Mouse (Mus musculus): Measurements from ENCODE around the gene Hypk.

Hypk gene

GRCm38 (mm10) chr2:121452990-121453389, at the start of gene Hypk:
TSS of gene Hypk (plus strand) at chr2:121453290.
- no peak for DNase-seq

- no peak for DNase-seq
Measured at GRCm38 (mm10) chr2:121403296-121403695, 49.8 kb upstream of the Hypk start.

DNA sequence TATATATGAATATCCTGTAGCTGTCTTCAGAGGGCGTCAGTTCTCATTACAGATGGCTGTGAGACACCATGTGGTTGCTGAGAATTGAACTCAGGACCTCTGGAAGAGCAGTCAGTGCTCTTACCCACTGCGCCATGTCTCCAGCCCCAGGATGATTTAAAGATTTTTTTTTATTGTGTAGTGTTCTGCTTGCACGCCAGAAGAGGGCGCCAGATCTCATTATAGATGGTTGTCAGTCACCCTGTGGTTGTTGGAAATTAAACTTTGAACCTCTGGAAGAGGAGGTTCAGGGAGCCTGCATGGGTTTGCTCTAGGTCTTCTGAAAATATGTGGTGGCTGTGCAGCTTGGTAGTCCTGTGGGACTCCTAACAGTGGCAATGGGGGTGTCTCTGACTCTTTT, 44.9 kb upstream of the Hypk start:
- peak; percentile 53 for DNase-seq

DNA sequence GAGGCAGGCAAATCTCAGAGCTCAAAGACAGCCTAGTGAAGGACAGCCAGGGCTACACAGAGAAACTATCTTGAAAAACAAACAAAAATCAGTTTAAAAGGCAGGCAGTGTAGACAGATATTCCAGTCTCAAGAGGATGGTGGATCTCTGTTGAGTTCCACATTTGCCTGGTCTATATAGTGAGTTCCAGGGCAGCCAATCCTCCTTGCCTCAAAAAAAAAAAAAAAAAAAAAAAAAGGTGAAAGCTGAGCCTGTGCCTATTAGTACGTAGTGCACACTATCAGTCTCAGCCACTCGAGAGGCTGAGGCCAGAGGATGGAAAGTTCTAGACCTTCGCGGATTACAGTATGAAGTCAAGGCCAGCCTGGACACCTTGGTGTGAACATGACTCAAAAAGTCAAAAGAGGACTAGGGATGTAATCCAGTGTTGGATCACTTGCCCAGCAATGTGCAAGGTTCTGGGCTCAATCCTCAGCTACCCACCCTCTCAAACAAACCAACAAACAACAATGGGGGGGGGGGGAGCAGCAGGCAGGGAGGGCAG, 40.2 kb upstream of the Hypk start:
- DNase-seq = no peak

GRCm38 (mm10) chr2:121413387-121414042, 39.6 kb upstream of the Hypk start, which contains the start of the genes Pdia3 and Catsper2:
TSS of gene Pdia3 (plus strand) at chr2:121413775.
TSS of gene Catsper2 (minus strand) at chr2:121413792.
- peak; percentile 95 for DNase-seq

- DNase-seq = peak; percentile 50
Measured at GRCm38 (mm10) chr2:121414139-121414685, 38.9 kb upstream of the Hypk start.

- DNase-seq = no peak
Measured at GRCm38 (mm10) chr2:121415103-121415502, 38.0 kb upstream of the Hypk start.

GRCm38 (mm10) chr2:121415591-121415990, 37.5 kb upstream of the Hypk start:
- DNase-seq = no peak

GRCm38 (mm10) chr2:121416356-121416755, 36.7 kb upstream of the Hypk start:
- no peak for DNase-seq

- no peak for DNase-seq
Measured at GRCm38 (mm10) chr2:121418476-121418875, 34.6 kb upstream of the Hypk start.

DNA sequence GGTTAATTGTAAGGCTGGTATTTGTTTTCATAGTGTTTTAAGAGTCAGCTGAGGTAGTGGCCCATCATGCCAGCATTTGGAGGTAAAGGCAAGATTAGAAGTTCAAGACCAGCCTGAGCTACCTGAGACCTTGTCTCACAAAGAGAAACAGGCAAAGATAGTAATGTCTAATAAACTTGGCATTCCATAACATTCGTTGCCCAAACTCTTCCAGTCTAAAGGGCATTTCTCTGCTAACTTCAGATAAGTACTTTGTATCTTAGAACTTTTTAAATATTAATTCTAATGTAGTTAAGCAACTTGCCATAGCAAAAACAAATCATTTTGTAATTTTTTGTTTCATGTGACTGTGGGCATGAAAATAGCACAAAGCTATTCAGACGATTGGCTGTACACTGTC, 29.9 kb upstream of the Hypk start:
- no peak for DNase-seq

- no peak for DNase-seq
Measured at GRCm38 (mm10) chr2:121425890-121426289, 27.2 kb upstream of the Hypk start.

- no peak for DNase-seq
Measured at GRCm38 (mm10) chr2:121434854-121435253, 18.2 kb upstream of the Hypk start.

GRCm38 (mm10) chr2:121439746-121440145, 13.3 kb upstream of the Hypk start:
- peak; percentile 86 for DNase-seq

- DNase-seq = no peak
Measured at GRCm38 (mm10) chr2:121440834-121441605, 12.1 kb upstream of the Hypk start.

- DNase-seq = no peak
Measured at GRCm38 (mm10) chr2:121441800-121442199, 11.3 kb upstream of the Hypk start.

DNA sequence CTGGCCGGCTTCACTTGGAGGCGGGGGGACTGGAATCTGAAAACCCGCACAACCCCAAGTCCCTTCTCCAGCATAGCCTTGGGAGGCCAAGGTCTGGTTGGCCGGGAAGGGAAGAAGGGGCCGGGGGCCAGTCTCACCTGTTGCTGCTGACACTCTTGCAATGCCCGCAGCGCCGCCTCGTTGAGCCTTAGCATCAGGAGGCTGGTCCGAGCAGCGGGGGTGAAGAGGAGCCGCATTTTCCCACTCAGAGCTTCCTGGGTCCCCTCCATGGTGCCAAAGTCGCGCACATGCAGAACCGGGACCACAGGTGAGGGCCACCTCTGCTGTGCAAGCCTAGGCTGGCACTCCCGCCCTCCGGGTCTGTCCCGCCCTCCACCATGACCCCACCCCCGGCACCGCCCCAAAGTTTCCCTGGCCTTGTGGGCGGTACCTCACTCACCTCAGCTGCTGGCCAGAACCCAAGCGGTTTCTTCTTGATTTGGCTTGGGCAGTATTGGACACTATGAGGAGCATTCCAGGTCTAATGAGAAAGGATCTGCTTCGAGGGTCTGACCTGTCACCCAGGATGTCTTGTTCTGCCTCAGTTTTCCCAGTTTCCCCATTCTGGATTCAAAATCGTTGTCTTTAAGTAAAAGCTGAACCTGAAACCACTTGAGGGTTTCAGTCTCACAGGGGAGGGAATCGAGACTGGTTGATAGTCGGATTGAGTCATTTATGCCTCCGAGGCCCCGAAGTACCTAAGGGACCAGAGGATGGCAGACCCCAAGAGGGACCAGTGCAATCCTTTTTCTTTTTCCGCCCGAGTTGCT, 10.6 kb upstream of the Hypk start:
- DNase-seq = peak; percentile 92

DNA sequence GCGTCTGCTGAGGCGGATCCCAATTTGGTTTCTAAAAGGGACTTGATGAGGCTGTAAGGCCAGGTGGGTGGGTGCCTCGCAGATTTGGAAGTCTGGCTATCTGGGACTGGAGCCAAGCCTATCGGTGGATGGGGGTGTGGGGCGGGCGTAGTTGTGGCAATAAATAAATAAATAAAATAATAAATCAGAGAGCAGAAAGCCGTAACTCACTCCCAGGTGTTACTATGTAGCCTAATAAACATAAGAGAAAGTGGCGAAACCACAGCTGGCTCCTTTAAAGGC, 10.1 kb upstream of the Hypk start:
- no peak for DNase-seq

DNA sequence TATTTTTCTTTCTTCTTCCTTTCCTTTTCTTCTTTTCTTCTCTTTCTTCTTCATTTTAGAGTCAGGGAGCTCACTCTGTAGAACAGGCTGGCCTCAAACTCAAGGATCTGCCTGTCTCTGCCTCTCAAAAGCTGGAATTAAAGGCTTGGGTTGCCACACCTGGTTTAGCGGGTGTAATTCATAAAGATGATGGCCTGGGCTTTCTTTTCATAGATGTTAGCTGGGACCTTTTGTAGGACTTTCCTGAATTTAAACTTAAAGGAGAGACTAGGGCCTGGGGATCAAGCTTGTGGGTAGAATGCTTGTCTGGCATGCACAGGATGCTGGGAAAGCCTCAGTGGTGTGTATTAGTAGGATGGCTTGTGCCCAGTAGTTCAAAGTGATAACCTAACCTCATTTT, 8.9 kb upstream of the Hypk start, which contains the start of gene Ell3:
Gene Ell3, minus strand, starts transcription at position 101 of the 400 bp plus-strand sequence.
- no peak for DNase-seq

GRCm38 (mm10) chr2:121445117-121445516, 8.0 kb upstream of the Hypk start:
- DNase-seq = no peak

- DNase-seq = no peak
Measured at GRCm38 (mm10) chr2:121446506-121446905, 6.6 kb upstream of the Hypk start.

- no peak for DNase-seq
Measured at GRCm38 (mm10) chr2:121447006-121447405, 6.1 kb upstream of the Hypk start.

DNA sequence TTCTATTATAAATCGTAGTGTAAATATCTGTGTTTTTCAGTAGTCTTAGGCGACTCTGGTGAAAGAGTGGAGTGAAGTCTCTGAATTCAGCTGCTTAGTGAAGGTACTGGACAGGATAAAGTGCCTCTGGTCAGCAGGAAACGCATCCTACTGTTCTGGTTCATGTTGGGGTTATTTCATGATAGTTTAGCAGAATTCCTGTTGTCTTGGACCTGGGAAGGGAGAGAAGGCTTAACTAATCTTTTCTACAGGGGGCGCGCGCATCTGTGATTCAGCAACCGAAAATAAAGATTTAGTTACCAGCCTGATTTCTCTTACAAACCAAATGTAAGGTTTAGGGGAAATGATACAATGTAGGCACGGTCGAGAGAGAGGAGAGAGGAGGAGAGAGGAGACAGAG, 5.0 kb upstream of the Hypk start:
- peak; percentile 74 for DNase-seq
